Mouse (Mus musculus): ENCODE measurements around the gene Myo18a. TPM values are rescaled to one million over a fixed set of nuclear protein-coding genes. Genes with fewer than 3 reads are reported as not detected.

The Myo18a gene
- total RNA-seq, 1 experiment from 2014 or later: 133 TPM

- no peak for ATAC-seq (replicated peaks in 1 of 2; ENCODE audit: insufficient read depth in 1 of 2, low FRiP score in 2 of 2, low TSS enrichment in 1 of 2, low read depth in 1 of 2, poor library complexity in 2 of 2, severe bottlenecking in 2 of 2)
Observed at GRCm38 (mm10) chr11:77821648-77822047, 58.6 kb downstream of the Myo18a start.

- ATAC-seq (replicated peaks in 1 of 2; ENCODE audit: insufficient read depth in 1 of 2, low FRiP score in 2 of 2, low TSS enrichment in 1 of 2, low read depth in 1 of 2, poor library complexity in 2 of 2, severe bottlenecking in 2 of 2): 0 out of 4 replicates have a peak, but pooled peaks of 1 of the 2 experiments have one; percentile 27
Observed at GRCm38 (mm10) chr11:77822781-77823180, 59.7 kb downstream of the Myo18a start.

GRCm38 (mm10) chr11:77825853-77826252 is 62.8 kb downstream of the Myo18a start:
- ATAC-seq (replicated peaks in 1 of 2; ENCODE audit: insufficient read depth in 1 of 2, low FRiP score in 2 of 2, low TSS enrichment in 1 of 2, low read depth in 1 of 2, poor library complexity in 2 of 2, severe bottlenecking in 2 of 2): peak; percentile 30 to 73; a peak in 2 of 4 replicates

- ATAC-seq (replicated peaks in 1 of 2; ENCODE audit: insufficient read depth in 1 of 2, low FRiP score in 2 of 2, low TSS enrichment in 1 of 2, low read depth in 1 of 2, poor library complexity in 2 of 2, severe bottlenecking in 2 of 2): no peak
Observed at GRCm38 (mm10) chr11:77826311-77826710, 63.3 kb downstream of the Myo18a start.

- peak; percentile 43 to 61; a peak in 2 of 4 replicates for ATAC-seq (replicated peaks in 1 of 2; ENCODE audit: insufficient read depth in 1 of 2, low FRiP score in 2 of 2, low TSS enrichment in 1 of 2, low read depth in 1 of 2, poor library complexity in 2 of 2, severe bottlenecking in 2 of 2)
Observed at GRCm38 (mm10) chr11:77827241-77827995, 64.4 kb downstream of the Myo18a start.

- ATAC-seq (replicated peaks in 1 of 2; ENCODE audit: insufficient read depth in 1 of 2, low FRiP score in 2 of 2, low TSS enrichment in 1 of 2, low read depth in 1 of 2, poor library complexity in 2 of 2, severe bottlenecking in 2 of 2): no peak
Observed at GRCm38 (mm10) chr11:77828163-77828562, 65.1 kb downstream of the Myo18a start.

GRCm38 (mm10) chr11:77829043-77829841 is 66.2 kb downstream of the Myo18a start:
- ATAC-seq (replicated peaks in 1 of 2; ENCODE audit: insufficient read depth in 1 of 2, low FRiP score in 2 of 2, low TSS enrichment in 1 of 2, low read depth in 1 of 2, poor library complexity in 2 of 2, severe bottlenecking in 2 of 2): no peak

GRCm38 (mm10) chr11:77830875-77831274 is 67.8 kb downstream of the Myo18a start:
- no peak for ATAC-seq (replicated peaks in 1 of 2; ENCODE audit: insufficient read depth in 1 of 2, low FRiP score in 2 of 2, low TSS enrichment in 1 of 2, low read depth in 1 of 2, poor library complexity in 2 of 2, severe bottlenecking in 2 of 2)

- ATAC-seq (replicated peaks in 1 of 2; ENCODE audit: insufficient read depth in 1 of 2, low FRiP score in 2 of 2, low TSS enrichment in 1 of 2, low read depth in 1 of 2, poor library complexity in 2 of 2, severe bottlenecking in 2 of 2): no peak
Observed at GRCm38 (mm10) chr11:77832541-77832940, 69.5 kb downstream of the Myo18a start.

- ATAC-seq (replicated peaks in 1 of 2; ENCODE audit: insufficient read depth in 1 of 2, low FRiP score in 2 of 2, low TSS enrichment in 1 of 2, low read depth in 1 of 2, poor library complexity in 2 of 2, severe bottlenecking in 2 of 2): no peak
Observed at GRCm38 (mm10) chr11:77835109-77835508, 72.1 kb downstream of the Myo18a start.

- ATAC-seq (replicated peaks in 1 of 2; ENCODE audit: insufficient read depth in 1 of 2, low FRiP score in 2 of 2, low TSS enrichment in 1 of 2, low read depth in 1 of 2, poor library complexity in 2 of 2, severe bottlenecking in 2 of 2): no peak
Observed at GRCm38 (mm10) chr11:77836290-77836689, 73.2 kb downstream of the Myo18a start.

- no peak for ATAC-seq (replicated peaks in 1 of 2; ENCODE audit: insufficient read depth in 1 of 2, low FRiP score in 2 of 2, low TSS enrichment in 1 of 2, low read depth in 1 of 2, poor library complexity in 2 of 2, severe bottlenecking in 2 of 2)
Observed at GRCm38 (mm10) chr11:77836751-77837150, 73.7 kb downstream of the Myo18a start.

- ATAC-seq (replicated peaks in 1 of 2; ENCODE audit: insufficient read depth in 1 of 2, low FRiP score in 2 of 2, low TSS enrichment in 1 of 2, low read depth in 1 of 2, poor library complexity in 2 of 2, severe bottlenecking in 2 of 2): no peak
Observed at GRCm38 (mm10) chr11:77837856-77838255, 74.8 kb downstream of the Myo18a start.

- ATAC-seq (replicated peaks in 1 of 2; ENCODE audit: insufficient read depth in 1 of 2, low FRiP score in 2 of 2, low TSS enrichment in 1 of 2, low read depth in 1 of 2, poor library complexity in 2 of 2, severe bottlenecking in 2 of 2): no peak
Observed at GRCm38 (mm10) chr11:77840523-77841245, 77.6 kb downstream of the Myo18a start.

- no peak for ATAC-seq (replicated peaks in 1 of 2; ENCODE audit: insufficient read depth in 1 of 2, low FRiP score in 2 of 2, low TSS enrichment in 1 of 2, low read depth in 1 of 2, poor library complexity in 2 of 2, severe bottlenecking in 2 of 2)
Observed at GRCm38 (mm10) chr11:77843068-77843905, 80.2 kb downstream of the Myo18a start.

- ATAC-seq (replicated peaks in 1 of 2; ENCODE audit: insufficient read depth in 1 of 2, low FRiP score in 2 of 2, low TSS enrichment in 1 of 2, low read depth in 1 of 2, poor library complexity in 2 of 2, severe bottlenecking in 2 of 2): no peak
Observed at GRCm38 (mm10) chr11:77843906-77844200, 80.8 kb downstream of the Myo18a start.

- no peak for ATAC-seq (replicated peaks in 1 of 2; ENCODE audit: insufficient read depth in 1 of 2, low FRiP score in 2 of 2, low TSS enrichment in 1 of 2, low read depth in 1 of 2, poor library complexity in 2 of 2, severe bottlenecking in 2 of 2)
Observed at GRCm38 (mm10) chr11:77847599-77848128, 84.6 kb downstream of the Myo18a start.

Data from hematopoietic stem cell, adult 5-6 weeks (primary cell).